ENCODE assay signal across 10 mouse cellular contexts in genomic region chr14:84440903-84441302, GRCm38 (mm10). TPM values are rescaled to one million over a fixed set of nuclear protein-coding genes. Genes with fewer than 3 reads are reported as not detected.
DNase-seq lines count a peak whose midpoint lies in the region; TF ChIP-seq lines count a peak whose summit lies in the region.
"Had no signal": no experiment of that assay in that cellular context is flagged by ENCODE, and none has a peak within 500 bp of the region (broad histone marks: within the 10 kb centered on the region; RNA-seq: fewer than 3 reads in every experiment).

No protein-coding gene starts in this region.

- TF ChIP-seq RAD21 in CH12.LX (IDR thresholded peaks at IDR 0.05; ENCODE audit: low read depth, low read length): peak; percentile 75

- no peaks in the 10 kb centered on the region for H3K4me1 ChIP-seq in CH12.LX (ENCODE audit: control insufficient read depth in 1 of 2, insufficient read depth in 2 of 2)

- H3K79me2 ChIP-seq in CH12.LX (replicated peaks; ENCODE audit: control insufficient read depth, extremely low read depth, insufficient read depth, poor library complexity, severe bottlenecking): no peaks in the 10 kb centered on the region

- in situ Hi-C loops in CH12.LX (cut with MboI; ENCODE audit: low pct_ligation_motif_present, low pct_unique_long_range_greater_than_20kb, low sequenced_read_pairs): loop anchor here (25.0 kb wide), 1 partner anchor 179 kb away; no protein-coding TSS in a partner anchor

- TF ChIP-seq POLR2A in CH12.LX (IDR thresholded peaks at IDR 0.05; ENCODE audit: low read depth, low read length): no peak

- H3K4me3 ChIP-seq in CH12.LX (replicated peaks in 1 of 3; ENCODE audit: low read depth in 2 of 3, low read length in 2 of 3, poor library complexity in 1 of 3): peak overlapping the region in 1 of 3 experiments; percentile 6
- H3K4me3 ChIP-seq: embryonic facial prominence, embryonic 15.5 days; myocyte had no signal

- dilution Hi-C loops in CH12.LX (cut with MboI; ENCODE audit: extremely low pct_ligation_motif_present, extremely low pct_unique_long_range_greater_than_20kb, low sequenced_read_pairs): no loop called here

- H3K27me3 ChIP-seq in CH12.LX (replicated peaks): no peaks in the 10 kb centered on the region

- H3K9ac ChIP-seq in CH12.LX (ENCODE audit: insufficient read depth, low read depth): peak overlapping the region; percentile 44; the same call in 1 of the 2 replicates
- H3K9ac ChIP-seq: embryonic facial prominence, embryonic 15.5 days had no signal

- no peak overlapping the region for H3K27ac ChIP-seq in CH12.LX (ENCODE audit: insufficient read depth, low read depth)
- H3K27ac ChIP-seq: embryonic facial prominence, embryonic 15.5 days had no signal

- peak; percentile 51 to 68 for DNase-seq in cerebellum, postnatal 14 days
- DNase-seq in cerebellum, adult 9-11 months: no peak
- DNase-seq in kidney, postnatal 14 days: peak; percentile 5
- no peak for DNase-seq in kidney, adult 11 months
- no peak for DNase-seq in CH12.LX (ENCODE audit: extremely low read depth)
- peak; percentile 35 for DNase-seq in forelimb bud, embryonic 11.5 days (ENCODE audit: low read depth, low spot score)
- DNase-seq in frontal cortex, postnatal 25 days (ENCODE audit: low spot score in 2 of 2): no peak
- no peak for DNase-seq in natural killer cell, adult 2 months (ENCODE audit: low spot score in 2 of 2)

- no peaks in the 10 kb centered on the region for H3K36me3 ChIP-seq in CH12.LX (replicated peaks in 1 of 2; ENCODE audit: control insufficient read depth in 1 of 2, insufficient read depth in 1 of 2, low read length in 1 of 2)
- H3K36me3 ChIP-seq: embryonic facial prominence, embryonic 15.5 days had no signal

- peak overlapping the region; percentile 84 for H3K4me2 ChIP-seq in CH12.LX (ENCODE audit: insufficient read depth, low read depth, poor library complexity, severe bottlenecking)
- H3K4me2 ChIP-seq: embryonic facial prominence, embryonic 15.5 days had no signal

- TF ChIP-seq CTCF in CH12.LX (conservative IDR thresholded peaks at IDR 0.05 in 1 of 2, IDR thresholded peaks at IDR 0.05 in 1 of 2; ENCODE audit: low read depth in 2 of 2, low read length in 2 of 2): peak in 1 of 2 experiments; percentile 63; a peak in 2 of 4 replicates

- H3K9me3 ChIP-seq in CH12.LX (replicated peaks; ENCODE audit: low read length): peaks cover 16% of the 10 kb centered on the region
- H3K9me3 ChIP-seq: embryonic facial prominence, embryonic 15.5 days had no signal

- no peak for TF ChIP-seq EP300 in CH12.LX (IDR thresholded peaks at IDR 0.05; ENCODE audit: low read length)

TF ChIP-seq in CH12.LX, 34 proteins besides CTCF, POLR2A, EP300 and RAD21:
- no peak for TF ChIP-seq KAT2A (IDR thresholded peaks at IDR 0.05; ENCODE audit: insufficient replicate concordance, low read length)
- no peak for TF ChIP-seq HCFC1 (IDR thresholded peaks at IDR 0.05; ENCODE audit: low read depth, low read length)
- TF ChIP-seq SMC3 (IDR thresholded peaks at IDR 0.05; ENCODE audit: low read depth, low read length): peak; percentile 51

RNA-seq across cellular contexts. Expression of gene Pcdh17, which starts 2.5 kb away (rescaled TPM):
- 0.67 and 0.85 TPM in 2 replicates for total RNA-seq in CH12.LX (2012; rRNA removed)
- 0.14 and 0.19 TPM in 2 replicates for total RNA-seq in CH12.LX (2014; rRNA removed)
- polyA plus RNA-seq in CH12.LX (2012; ENCODE audit: insufficient read length, low read depth): 0.30 and 0.41 TPM in 2 replicates

Comparison
In these comparisons a context has a peak if more than half of its experiments do, and no peak if none do; other contexts are left out.
1. DNase-seq: peak in cerebellum, postnatal 14 days (2 of 2), kidney, postnatal 14 days (single experiment) and forelimb bud, embryonic 11.5 days (single experiment); none in cerebellum, adult 9-11 months (single experiment), kidney, adult 11 months (single experiment), CH12.LX (single experiment), frontal cortex, postnatal 25 days (0 of 2) and natural killer cell, adult 2 months (0 of 2).